Mouse (Mus musculus): ENCODE results near the gene C1qtnf6. TPM values are rescaled to one million over a fixed set of nuclear protein-coding genes. Genes with fewer than 3 reads are reported as not detected.

C1qtnf6 gene
- polyA plus RNA-seq, 1 experiment from 2014 or later = 3.6 TPM

DNA sequence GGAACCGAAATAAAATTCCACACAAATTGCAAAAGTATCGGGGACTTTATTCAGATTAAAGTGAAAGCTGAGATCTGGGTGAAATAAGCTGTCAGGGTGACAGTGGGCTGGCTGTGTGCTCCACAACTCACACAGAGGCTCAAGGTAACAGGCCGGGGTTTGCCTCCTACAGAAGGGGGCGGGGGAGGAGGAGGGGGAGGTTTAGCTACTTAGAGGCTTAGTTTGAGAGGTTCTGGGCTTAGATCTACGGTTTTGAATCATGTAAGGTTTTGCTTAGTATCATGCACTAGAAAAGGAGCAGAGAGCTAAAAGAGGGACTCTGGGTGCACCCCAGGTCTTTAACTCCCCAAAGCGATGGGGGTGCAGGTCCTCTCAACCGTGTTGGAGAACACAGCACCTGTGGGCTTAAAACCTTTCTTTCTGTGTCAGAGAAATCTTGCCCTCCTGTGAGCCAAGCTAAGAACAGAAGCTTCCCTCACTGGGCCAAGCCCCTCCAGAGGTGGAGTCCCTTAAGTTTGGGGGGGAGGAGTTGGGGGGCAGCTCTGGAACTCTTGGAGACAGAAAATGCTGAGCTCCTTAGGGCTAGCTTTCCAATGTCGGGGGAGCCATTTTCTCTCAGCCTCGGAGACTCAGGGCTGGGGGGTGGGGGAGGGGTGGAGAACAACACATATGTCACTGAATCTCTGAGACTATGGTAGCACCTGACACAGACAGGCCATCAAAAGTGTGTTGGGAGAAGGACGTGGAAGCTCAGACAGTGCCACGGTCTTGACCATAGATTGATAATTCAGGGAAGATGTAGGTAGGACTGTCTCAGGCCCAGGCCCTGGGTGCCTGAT, 28.1 kb upstream of the C1qtnf6 start:
- no peak overlapping the region for H3K9ac ChIP-seq
- H3K27me3 ChIP-seq = no peaks in the 10 kb centered on the region
- no peak for DNase-seq
- no peak overlapping the region for H3K4me2 ChIP-seq
- peaks cover 7% of the 10 kb centered on the region for H3K36me3 ChIP-seq
- H3K4me3 ChIP-seq (replicated peaks) = no peak overlapping the region
- no peaks in the 10 kb centered on the region for H3K9me3 ChIP-seq (replicated peaks)
- no peak for ATAC-seq (ENCODE audit: low read depth)
- WGBS (ENCODE audit: insufficient replicate concordance) = 46% methylated on average over 11 of the region's 11 CpGs
- H3K4me1 ChIP-seq (replicated peaks) = peaks cover 19% of the 10 kb centered on the region
- no peak overlapping the region for H3K27ac ChIP-seq

DNA sequence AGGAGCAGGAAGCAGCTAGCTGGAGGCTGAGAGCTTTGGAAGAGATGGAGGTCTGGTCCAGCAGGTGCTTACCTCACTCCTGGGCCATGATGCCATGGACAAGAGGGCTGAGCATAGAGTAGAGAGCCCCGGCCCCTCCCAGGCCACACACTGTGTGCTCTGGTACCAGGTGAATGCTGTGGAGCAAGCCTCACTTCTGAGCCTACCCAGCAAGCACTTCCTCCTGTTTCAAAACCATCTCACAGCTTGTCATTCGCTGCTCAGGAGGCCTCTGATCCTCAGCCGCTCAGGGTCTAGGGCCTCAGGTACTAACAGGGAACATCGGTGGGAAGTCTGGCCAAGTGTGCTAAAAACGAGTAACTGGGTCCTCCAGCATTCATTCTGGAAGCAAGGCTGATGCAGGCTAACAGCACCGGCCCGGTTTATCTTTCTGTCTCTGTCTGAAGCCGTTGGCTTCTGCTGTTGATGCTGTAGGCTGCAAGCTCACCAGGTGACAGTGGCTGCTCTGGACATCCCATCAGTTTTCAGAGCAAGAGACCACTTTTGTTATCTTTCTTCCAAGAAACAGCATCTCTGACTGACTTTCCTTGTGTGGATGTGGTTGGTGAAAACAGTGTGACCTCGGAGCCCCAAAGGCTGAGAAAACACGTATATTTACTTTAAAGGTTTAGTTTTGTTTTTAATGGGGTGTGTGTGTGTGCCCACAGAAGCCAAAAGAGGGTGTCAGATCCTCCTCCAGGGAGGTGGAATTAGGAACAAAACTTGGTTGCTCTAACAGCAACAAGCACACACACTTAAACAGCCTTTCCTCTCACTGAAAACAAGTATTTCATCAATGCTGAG, 26.7 kb upstream of the C1qtnf6 start:
- Histone ChIP-seq H3K27me3 (no peaks in the 10 kb centered on the region), H3K27ac (no peak overlapping the region), H3K9ac (no peak overlapping the region), H3K9me3 (replicated peaks) (no peaks in the 10 kb centered on the region), H3K4me2 (no peak overlapping the region), H3K4me3 (replicated peaks) (no peak overlapping the region), H3K36me3 (peaks cover 7% of the 10 kb centered on the region), H3K4me1 (replicated peaks) (peaks cover 7% of the 10 kb centered on the region; the same call in 1 of the 2 replicates)
- ATAC-seq (ENCODE audit: low read depth) (no peak), DNase-seq (no peak)
- 53% methylated on average over 10 of the region's 10 CpGs for WGBS (ENCODE audit: insufficient replicate concordance)

DNA sequence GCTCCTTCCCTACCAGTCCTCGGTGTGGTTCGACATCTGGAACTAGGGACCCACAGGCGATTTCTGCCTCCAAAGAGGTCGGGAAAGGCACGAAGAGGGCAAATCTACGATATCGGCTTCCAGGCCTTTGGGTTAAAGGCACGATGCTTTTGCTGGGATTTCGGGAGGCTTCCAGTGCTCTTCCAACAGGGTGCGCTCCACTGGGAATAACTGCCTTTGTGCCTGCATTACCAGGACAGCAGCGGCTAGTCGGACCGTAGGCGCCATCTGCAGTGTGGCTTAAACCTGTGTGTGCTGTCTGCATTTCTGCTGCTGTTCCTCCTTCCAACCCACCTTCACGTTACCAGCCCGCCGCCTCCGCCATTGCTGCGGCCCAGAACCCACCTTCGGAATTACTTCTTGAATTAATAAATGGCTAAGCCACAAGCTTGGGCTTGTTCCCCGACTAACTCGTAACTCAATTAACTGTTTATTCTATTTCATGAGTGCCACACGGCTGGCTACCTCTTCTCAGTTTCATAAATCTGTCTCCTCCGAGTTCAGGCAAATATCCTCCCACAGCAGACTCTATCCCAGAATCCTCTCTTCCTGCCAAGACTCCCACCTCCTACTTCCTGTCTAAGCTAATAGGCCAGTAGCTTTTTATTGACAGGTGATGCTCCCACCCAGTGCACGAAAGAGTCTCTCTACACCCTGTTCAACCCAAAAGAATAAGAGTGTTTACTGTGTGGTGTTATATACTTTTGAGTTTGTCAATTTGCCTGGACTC, 23.5 kb upstream of the C1qtnf6 start:
- no peak overlapping the region for H3K9ac ChIP-seq
- no peaks in the 10 kb centered on the region for H3K36me3 ChIP-seq
- H3K4me3 ChIP-seq (replicated peaks) = peak overlapping the region; percentile 40
- no peak for DNase-seq
- no peaks in the 10 kb centered on the region for H3K27me3 ChIP-seq
- 0 out of 2 replicates have a peak, but pooled peaks cover 11% of the 10 kb centered on the region for H3K9me3 ChIP-seq (replicated peaks)
- no peak for ATAC-seq (ENCODE audit: low read depth)
- H3K27ac ChIP-seq = no peak overlapping the region
- WGBS (ENCODE audit: insufficient replicate concordance) = 57% methylated on average over 25 of the region's 25 CpGs
- peak overlapping the region; percentile 41 for H3K4me2 ChIP-seq
- peaks cover 7% of the 10 kb centered on the region; the same call in 1 of the 2 replicates for H3K4me1 ChIP-seq (replicated peaks)

DNA sequence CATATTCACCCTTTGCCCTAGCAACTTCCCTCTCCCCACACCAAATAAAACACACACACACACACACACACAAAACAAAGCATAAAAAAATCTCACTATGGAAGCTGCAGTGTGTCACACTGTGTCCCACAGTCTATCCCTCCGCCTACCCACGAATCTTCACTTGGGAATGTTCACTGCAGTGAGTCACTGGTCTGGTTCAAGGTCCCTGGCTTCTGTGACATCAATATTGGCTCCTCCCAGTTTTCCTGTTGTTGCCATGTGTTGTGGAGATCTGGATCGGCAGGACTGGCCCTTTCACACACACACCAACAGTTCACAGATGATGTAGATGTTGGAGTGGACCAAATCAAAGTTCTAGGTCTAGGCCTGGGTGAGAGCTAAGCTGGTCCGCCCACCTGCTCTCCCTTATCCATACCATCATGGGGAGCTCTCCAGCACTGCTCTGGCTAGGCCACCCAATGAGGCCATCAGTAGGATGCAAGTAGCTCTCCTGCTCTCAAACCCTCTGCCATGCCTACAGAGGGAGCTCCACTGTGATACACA, 18.0 kb upstream of the C1qtnf6 start:
- ATAC-seq (ENCODE audit: low read depth) (0 out of 2 replicates have a peak, but pooled peaks have one; percentile 33), DNase-seq (no peak)
- Histone ChIP-seq H3K9me3 (replicated peaks) (0 out of 2 replicates have a peak, but pooled peaks cover 11% of the 10 kb centered on the region), H3K36me3 (no peaks in the 10 kb centered on the region), H3K4me1 (replicated peaks) (peaks cover 22% of the 10 kb centered on the region), H3K4me2 (no peak overlapping the region), H3K27ac (no peak overlapping the region), H3K27me3 (peaks cover 21% of the 10 kb centered on the region), H3K9ac (no peak overlapping the region), H3K4me3 (replicated peaks) (no peak overlapping the region)
- WGBS (ENCODE audit: insufficient replicate concordance) = 58% methylated on average over 4 of the region's 4 CpGs

DNA sequence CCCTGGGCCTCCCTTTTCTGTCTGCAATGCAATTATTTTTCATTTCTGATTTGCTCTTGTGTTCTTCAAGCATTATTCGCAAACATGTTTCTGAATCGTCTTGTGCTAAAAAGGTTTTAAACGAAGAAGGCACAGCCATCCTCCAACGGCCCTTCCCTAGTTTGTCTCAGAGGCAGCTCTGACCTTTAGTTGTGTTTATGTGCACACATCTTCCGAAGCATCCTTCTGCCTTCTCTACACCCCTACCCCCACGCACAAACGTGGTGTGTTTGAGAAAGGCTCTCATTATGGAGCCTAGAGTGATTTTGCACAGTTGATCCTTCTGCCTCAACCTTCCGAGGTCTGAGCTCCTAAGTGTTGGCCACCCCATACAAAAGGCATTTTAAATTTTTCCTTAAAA, 17.5 kb upstream of the C1qtnf6 start:
- no peak overlapping the region for H3K27ac ChIP-seq
- 64% methylated on average over 8 of the region's 8 CpGs for WGBS (ENCODE audit: insufficient replicate concordance)
- ATAC-seq (ENCODE audit: low read depth) = no peak
- no peak overlapping the region for H3K4me2 ChIP-seq
- H3K9me3 ChIP-seq (replicated peaks) = 0 out of 2 replicates have a peak, but pooled peaks cover 11% of the 10 kb centered on the region
- H3K27me3 ChIP-seq = peaks cover 27% of the 10 kb centered on the region
- no peak overlapping the region for H3K4me3 ChIP-seq (replicated peaks)
- H3K4me1 ChIP-seq (replicated peaks) = peaks cover 22% of the 10 kb centered on the region
- H3K9ac ChIP-seq = no peak overlapping the region
- no peaks in the 10 kb centered on the region for H3K36me3 ChIP-seq
- DNase-seq = no peak

DNA sequence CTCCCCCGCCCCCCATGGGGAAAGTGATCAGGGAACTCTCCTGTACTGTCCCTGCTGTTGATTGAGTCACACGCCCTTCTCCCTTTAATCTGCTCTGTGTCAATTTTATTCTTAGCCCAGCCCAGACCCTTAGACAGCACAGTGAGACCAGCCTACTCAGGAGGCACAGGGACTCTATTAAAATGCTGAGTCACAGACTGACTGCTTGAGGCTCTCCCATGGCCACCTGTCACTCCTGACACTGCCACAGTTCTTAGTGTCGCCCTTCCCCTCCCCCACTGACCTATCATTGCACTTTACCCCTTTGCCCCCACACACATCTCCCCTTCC, 17.1 kb upstream of the C1qtnf6 start:
- Histone ChIP-seq H3K27me3 (peaks cover 31% of the 10 kb centered on the region), H3K9ac (no peak overlapping the region), H3K9me3 (replicated peaks) (0 out of 2 replicates have a peak, but pooled peaks cover 11% of the 10 kb centered on the region), H3K27ac (no peak overlapping the region; the same call in 1 of the 2 replicates), H3K36me3 (no peaks in the 10 kb centered on the region), H3K4me3 (replicated peaks) (no peak overlapping the region), H3K4me2 (no peak overlapping the region), H3K4me1 (replicated peaks) (peaks cover 22% of the 10 kb centered on the region)
- ATAC-seq (ENCODE audit: low read depth) (peak; percentile 63), DNase-seq (no peak)
- 6% methylated on average over 3 of the region's 3 CpGs for WGBS (ENCODE audit: insufficient replicate concordance)

DNA sequence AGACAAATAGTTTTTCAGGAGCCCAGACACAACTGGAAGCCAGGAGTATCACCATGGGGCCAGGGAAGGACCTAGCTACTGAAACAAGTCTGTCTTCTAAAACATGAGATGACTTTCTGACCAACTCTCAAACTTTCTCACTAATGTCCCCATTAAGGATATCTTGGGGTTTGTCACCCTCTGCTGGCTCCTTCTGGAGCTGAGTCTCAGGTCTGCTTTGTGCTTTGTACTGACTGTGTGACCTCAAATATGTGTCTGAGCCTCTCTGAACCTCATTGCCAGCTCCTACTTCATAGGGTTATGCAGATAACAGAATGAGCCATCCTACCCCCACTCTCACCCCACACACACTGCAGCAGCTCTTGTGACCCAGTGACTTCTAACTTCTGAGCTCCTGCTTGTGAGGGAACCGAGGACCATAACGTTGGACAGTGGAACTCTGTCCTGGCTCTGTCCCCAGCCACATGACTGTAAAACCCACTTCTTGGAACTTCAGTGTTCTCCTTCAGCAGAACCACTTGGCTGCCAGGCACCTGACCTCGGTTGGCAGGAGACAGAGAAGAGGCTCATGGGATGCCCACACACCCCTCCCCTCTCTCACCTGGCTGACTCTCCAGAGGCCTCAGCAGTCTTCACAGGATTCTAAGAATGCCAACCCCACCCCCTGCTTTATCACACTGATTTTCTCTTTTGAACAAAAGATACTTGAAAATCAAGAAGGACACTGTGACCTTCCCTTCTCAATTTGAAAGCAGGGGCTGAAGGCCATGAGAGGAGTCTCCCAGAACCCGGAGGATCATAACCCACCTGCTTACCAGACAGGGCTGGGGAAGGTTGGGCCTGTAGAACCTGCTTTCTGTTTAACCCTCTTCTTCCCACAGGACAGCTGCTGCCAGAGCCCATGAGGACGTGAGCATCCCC, 16.5 kb upstream of the C1qtnf6 start:
- H3K9me3 ChIP-seq (replicated peaks) = 0 out of 2 replicates have a peak, but pooled peaks cover 11% of the 10 kb centered on the region
- H3K9ac ChIP-seq = no peak overlapping the region
- peaks cover 22% of the 10 kb centered on the region for H3K4me1 ChIP-seq (replicated peaks)
- no peak overlapping the region for H3K27ac ChIP-seq
- 48% methylated on average over 5 of the region's 5 CpGs for WGBS (ENCODE audit: insufficient replicate concordance)
- ATAC-seq (ENCODE audit: low read depth) = no peak
- H3K4me2 ChIP-seq = no peak overlapping the region
- peaks cover 36% of the 10 kb centered on the region for H3K27me3 ChIP-seq
- no peak overlapping the region for H3K4me3 ChIP-seq (replicated peaks)
- H3K36me3 ChIP-seq = no peaks in the 10 kb centered on the region
- no peak for DNase-seq

DNA sequence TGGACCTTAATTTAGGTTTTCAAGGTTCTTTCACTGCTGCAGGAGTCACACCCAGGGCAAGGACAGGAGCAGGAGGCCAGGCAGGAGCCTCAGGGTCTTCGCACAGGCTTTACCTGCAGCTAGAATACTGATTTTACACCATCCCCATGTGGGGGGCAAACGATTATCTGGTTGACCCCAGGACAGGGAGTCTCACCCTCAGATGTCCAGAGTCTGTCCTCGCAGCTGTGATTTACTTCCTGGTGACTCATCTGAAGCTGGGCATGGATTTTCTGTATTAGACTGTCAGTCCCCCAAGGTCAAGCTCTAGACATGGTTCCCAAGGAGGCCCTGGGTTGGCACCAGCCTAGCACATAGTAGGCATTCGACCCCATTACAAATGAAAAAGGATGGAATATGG, 14.8 kb upstream of the C1qtnf6 start:
- Histone ChIP-seq H3K4me3 (replicated peaks) (no peak overlapping the region), H3K9ac (no peak overlapping the region), H3K4me1 (replicated peaks) (peaks cover 22% of the 10 kb centered on the region), H3K27me3 (peaks cover 46% of the 10 kb centered on the region), H3K4me2 (no peak overlapping the region), H3K27ac (no peak overlapping the region), H3K9me3 (replicated peaks) (0 out of 2 replicates have a peak, but pooled peaks cover 10% of the 10 kb centered on the region), H3K36me3 (no peaks in the 10 kb centered on the region)
- ATAC-seq (ENCODE audit: low read depth) (no peak), DNase-seq (no peak)
- WGBS (ENCODE audit: insufficient replicate concordance) = 48% methylated on average over 4 of the region's 4 CpGs

DNA sequence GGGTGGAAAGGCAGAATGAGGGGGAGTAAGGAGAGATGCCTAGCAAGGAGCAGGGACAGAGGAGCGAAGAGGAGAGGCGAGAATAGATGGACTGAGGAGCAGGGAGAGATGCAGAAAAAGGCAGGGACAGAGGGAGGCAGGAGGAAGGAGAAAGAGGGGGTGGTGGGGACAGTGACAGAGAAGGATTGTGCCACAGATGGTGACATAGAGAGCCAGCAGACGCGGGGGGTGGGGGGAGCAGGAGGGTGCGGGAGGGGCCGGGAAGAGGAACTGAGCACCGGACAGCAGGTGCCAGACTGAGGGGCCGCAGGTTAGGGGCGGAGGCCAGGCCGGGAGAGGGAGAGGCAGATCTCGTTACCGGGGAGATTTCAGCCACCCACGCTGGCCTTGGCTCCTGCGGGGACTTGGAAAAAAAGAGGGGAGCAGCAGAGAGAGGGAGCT, 13.4 kb upstream of the C1qtnf6 start, which contains the start of gene Sstr3:
Sstr3 (minus strand) TSS at position 125 of the 441 bp plus-strand sequence.
- Histone ChIP-seq H3K4me3 (replicated peaks) (no peak within 1 kb of the TSS), H3K4me1 (replicated peaks) (peaks cover 22% of the 10 kb centered on the region), H3K36me3 (no peaks in the 10 kb centered on the region), H3K4me2 (no peak within 1 kb of the TSS), H3K9me3 (replicated peaks) (no peaks in the 10 kb centered on the region), H3K27me3 (peaks cover 59% of the 10 kb centered on the region), H3K27ac (no peak within 1 kb of the TSS), H3K9ac (no peak within 1 kb of the TSS)
- ATAC-seq (ENCODE audit: low read depth) (no peak), DNase-seq (no peak)
- 7% methylated on average over 14 of the region's 14 CpGs for WGBS (ENCODE audit: insufficient replicate concordance)

DNA sequence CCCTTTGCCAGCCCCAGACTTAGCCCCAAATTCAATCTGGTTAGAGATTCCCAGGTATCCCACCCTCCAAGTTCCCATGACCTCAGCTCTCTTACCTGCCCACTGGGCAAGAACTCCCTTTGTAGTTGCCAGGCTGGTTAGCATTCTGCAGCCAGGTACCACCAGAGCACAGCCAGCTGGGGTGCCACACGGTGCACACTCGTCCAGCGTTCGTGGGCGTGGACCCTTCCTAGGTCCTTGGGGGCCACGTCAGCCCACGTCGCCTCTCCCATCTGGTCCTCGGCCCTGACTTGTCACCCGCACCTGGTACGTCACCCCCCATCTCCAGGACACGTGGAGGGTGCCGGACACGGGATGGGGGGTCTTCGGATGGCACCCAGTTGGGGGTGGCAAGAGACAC, 12.8 kb upstream of the C1qtnf6 start:
- H3K36me3 ChIP-seq = no peaks in the 10 kb centered on the region
- no peak overlapping the region for H3K4me2 ChIP-seq
- H3K9me3 ChIP-seq (replicated peaks) = no peaks in the 10 kb centered on the region
- DNase-seq (no peak), ATAC-seq (ENCODE audit: low read depth) (no peak)
- H3K9ac ChIP-seq = no peak overlapping the region
- WGBS (ENCODE audit: insufficient replicate concordance) = 61% methylated on average over 15 of the region's 15 CpGs
- no peak overlapping the region for H3K27ac ChIP-seq
- H3K27me3 ChIP-seq = peaks cover 64% of the 10 kb centered on the region
- H3K4me1 ChIP-seq (replicated peaks) = peaks cover 18% of the 10 kb centered on the region
- H3K4me3 ChIP-seq (replicated peaks) = no peak overlapping the region
